Mouse (Mus musculus) kidney, adult 2 months (tissue): ENCODE data around the gene Mindy2. TPM values are rescaled to one million over a fixed set of nuclear protein-coding genes. Genes with fewer than 3 reads are reported as not detected.
A peak's percentile ranks its signal among the peaks of the same experiment; 100 is the strongest.

ENCODE experiments used
- DNase-seq: peaks from one replicate; pipeline ENCODE4 v3.0.0; 2021
- H3K27ac ChIP-seq: fragments of 200-500 bp; 2 replicates; pipeline ENCODE4 v1.5.1; 2012; ENCODE audit warnings: low read depth, low read length, control low read depth, inconsistent platforms; ENCODE audit not compliant: insufficient read depth
- H3K27me3 ChIP-seq: fragments of 200-500 bp; replicated peaks from 2 replicates; pipeline ENCODE4 v1.6.1; 2012; ENCODE audit warnings: mild to moderate bottlenecking, moderate library complexity, low read length, inconsistent platforms; ENCODE audit not compliant: control insufficient read depth, insufficient read depth
- H3K36me3 ChIP-seq: fragments of 200-500 bp; 2 replicates; pipeline ENCODE4 v1.6.1; 2012; ENCODE audit warnings: mild to moderate bottlenecking, moderate library complexity, low read length, inconsistent platforms; ENCODE audit not compliant: control insufficient read depth, insufficient read depth
- H3K4me1 ChIP-seq: fragments of 200-500 bp; 2 replicates; pipeline ENCODE4 v1.6.1; 2011; ENCODE audit warnings: low read length; ENCODE audit not compliant: control insufficient read depth, insufficient read depth
- H3K4me3 ChIP-seq: fragments of 200-500 bp; 2 replicates; pipeline ENCODE4 v1.5.1; 2011; ENCODE audit warnings: mild to moderate bottlenecking, low read depth, low read length, control low read depth; ENCODE audit not compliant: insufficient read depth
- CTCF ChIP-seq: fragments of 200-500 bp; conservative IDR thresholded peaks from 2 replicates; pipeline ENCODE4 v1.5.1; 2011; ENCODE audit warnings: low read depth, mild to moderate bottlenecking, control low read depth, low read length, moderate library complexity, mixed read lengths; ENCODE audit not compliant: insufficient read depth, insufficient read length
- POLR2A ChIP-seq: fragments of 200-500 bp; IDR thresholded peaks from one replicate; pipeline ENCODE4 v1.6.1; 2011; ENCODE audit warnings: low read depth, low read length, control low read depth
- WGBS: fragments of 180-500 bp; shearing (Covaris S2); methylation state at CpG from one replicate; pipeline ENCODE4 v1.1.7; 2018; 5-methylcytosine and 5-hydroxymethylcytosine counted together
- polyA plus RNA-seq: library from polyadenylated mRNA; depleted of rRNA; stranded (reverse); fragments of >200 nt; gene quantifications from 2 replicates; pipeline ENCODE4 v1.2.3, GENCODE M21; 2012

Gene Mindy2
- polyA plus RNA-seq, 1 experiment: 10.0 TPM

DNA sequence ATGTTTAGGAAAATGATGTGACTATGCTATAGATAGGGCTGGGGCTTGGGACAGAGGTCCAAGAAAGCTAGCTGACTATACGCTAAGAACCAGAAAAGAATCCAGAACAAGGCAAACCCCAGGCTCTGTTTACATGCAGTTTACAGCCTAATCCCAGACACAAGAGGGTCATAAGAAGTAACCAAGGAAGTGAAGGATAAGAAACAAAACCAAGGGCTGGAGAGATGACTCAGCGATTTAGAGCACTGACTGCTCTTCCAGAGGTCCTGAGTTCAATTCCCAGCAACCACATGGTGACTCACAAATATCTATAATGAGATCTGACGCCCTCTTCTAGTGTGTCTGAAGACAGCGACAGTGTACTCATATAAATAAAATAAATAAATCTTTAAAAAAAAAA lies 18.1 kb upstream of the Mindy2 start:
- 80% methylated on average over 4 of the region's 4 CpGs for WGBS
- H3K4me3 ChIP-seq: no peak overlapping the region
- H3K36me3 ChIP-seq: no peaks in the 10 kb centered on the region
- DNase-seq: no peak
- H3K4me1 ChIP-seq: no peaks in the 10 kb centered on the region; the same call in 1 of the 2 replicates
- H3K27ac ChIP-seq: no peak overlapping the region
- H3K27me3 ChIP-seq: no peaks in the 10 kb centered on the region
- TF ChIP-seq CTCF (no peak), POLR2A (no peak)

DNA sequence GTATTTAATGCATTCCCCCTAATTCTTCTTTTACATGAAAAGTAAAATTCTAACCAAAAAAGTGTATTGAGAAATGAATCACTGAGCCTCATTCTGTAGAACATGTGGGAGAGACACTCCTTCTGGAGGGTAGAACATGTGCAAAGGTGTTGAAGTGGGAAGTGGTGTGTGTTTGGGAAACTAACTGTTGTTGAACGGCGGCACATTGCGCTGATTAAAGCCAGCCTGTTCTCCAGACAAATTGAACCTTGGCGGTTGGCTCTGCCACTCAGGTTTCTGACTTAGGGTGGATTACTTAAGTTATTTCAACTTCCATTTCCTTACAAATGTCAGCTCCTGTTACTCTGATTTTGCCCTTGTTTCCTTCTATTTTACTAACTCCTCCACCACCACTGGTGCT lies 16.7 kb upstream of the Mindy2 start:
- Histone ChIP-seq H3K27me3 (no peaks in the 10 kb centered on the region), H3K36me3 (no peaks in the 10 kb centered on the region), H3K27ac (no peak overlapping the region), H3K4me1 (no peaks in the 10 kb centered on the region; the same call in 1 of the 2 replicates), H3K4me3 (no peak overlapping the region)
- 88% methylated on average over 4 of the region's 4 CpGs for WGBS
- no peak for TF ChIP-seq CTCF
- TF ChIP-seq POLR2A: no peak
- DNase-seq: no peak

DNA sequence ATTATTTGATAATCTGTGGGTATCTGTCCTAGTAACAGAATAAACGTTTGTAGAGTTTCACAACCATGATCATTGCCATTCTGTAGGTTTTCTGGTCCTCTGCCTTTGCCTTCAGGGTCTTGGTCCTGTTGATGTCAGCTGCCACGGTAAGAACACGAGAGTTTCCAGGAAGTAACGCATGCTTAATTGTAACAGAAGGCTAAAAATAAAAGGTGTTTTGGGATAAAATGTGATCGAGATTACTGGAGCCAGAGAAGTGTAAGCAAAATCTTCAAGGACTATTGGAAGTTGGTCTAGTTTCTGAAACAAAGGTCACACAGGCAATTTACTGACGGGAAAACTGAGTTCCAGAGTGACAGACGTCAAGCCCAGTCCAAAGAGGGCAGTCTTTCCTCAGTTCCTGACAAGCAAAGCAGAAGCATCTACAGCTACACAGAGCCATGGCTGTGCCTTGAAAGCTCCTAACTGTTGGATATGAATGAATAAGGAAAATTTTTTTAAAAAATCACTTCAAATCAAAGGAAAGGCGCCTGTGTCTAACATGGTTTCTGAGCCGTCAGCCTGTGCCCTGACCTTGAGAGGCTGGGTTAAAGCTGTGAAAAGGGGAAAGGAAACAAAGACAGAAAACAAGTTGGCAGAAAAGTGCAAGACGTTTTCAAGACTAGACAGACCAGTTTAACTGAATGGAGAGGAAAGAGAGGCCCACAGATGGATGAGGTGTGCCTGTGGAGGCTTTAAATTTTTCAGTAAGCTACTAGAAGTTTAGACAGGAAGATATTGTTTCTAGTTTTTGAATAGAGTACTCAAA lies 15.0 kb upstream of the Mindy2 start:
- Histone ChIP-seq H3K27ac (no peak overlapping the region), H3K4me1 (peaks cover under 1% of the 10 kb centered on the region; the same call in 1 of the 2 replicates), H3K27me3 (no peaks in the 10 kb centered on the region), H3K36me3 (no peaks in the 10 kb centered on the region), H3K4me3 (no peak overlapping the region)
- DNase-seq: peak; percentile 72
- WGBS: 22% methylated on average over 10 of the region's 10 CpGs
- TF ChIP-seq POLR2A: no peak
- TF ChIP-seq CTCF: peak; percentile 80

DNA sequence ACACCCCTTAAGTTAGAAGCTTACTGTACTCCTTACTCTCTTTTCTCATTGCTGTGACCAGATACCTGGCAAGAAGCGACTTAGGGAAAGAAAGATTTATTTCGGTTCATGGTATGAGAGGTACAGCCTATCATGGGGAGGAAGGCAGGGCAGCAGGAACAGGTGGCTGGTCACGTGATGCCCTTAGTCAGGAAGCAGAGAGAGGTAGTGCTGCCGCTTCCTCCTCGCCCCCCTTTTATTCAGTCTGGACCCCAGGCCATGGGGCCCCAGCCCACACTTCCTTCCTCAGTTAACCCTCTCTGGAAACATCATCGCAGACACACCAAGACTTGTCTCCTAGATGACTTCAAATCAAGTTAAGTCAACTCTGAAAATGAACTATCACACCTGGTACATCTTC lies 14.3 kb upstream of the Mindy2 start:
- Histone ChIP-seq H3K4me3 (no peak overlapping the region), H3K27ac (no peak overlapping the region), H3K27me3 (no peaks in the 10 kb centered on the region), H3K36me3 (no peaks in the 10 kb centered on the region), H3K4me1 (peaks cover 6% of the 10 kb centered on the region; the same call in 1 of the 2 replicates)
- 71% methylated on average over 6 of the region's 6 CpGs for WGBS
- DNase-seq: no peak
- no peak for TF ChIP-seq CTCF
- TF ChIP-seq POLR2A: no peak

DNA sequence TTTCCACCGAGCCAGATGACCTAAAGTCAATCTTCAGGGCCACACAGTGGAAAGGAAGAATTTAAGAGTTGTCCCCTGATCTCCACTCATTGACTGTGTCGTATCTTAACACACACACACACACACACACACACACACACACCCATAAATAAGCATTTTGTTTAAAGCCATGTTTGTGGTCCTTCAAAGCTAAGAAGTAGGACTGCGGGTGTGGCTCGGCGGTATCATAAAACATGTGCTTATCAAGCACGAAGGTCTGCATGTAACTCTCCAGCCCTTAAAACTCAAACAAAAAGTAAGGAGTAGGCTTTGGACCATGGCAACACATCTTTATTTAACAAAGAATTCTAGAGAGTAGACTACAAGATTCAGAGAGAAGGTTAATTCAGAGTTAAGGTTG lies 13.4 kb upstream of the Mindy2 start:
- 89% methylated on average over 6 of the region's 6 CpGs for WGBS
- Histone ChIP-seq H3K27ac (no peak overlapping the region), H3K4me1 (peaks cover 6% of the 10 kb centered on the region; the same call in 1 of the 2 replicates), H3K4me3 (no peak overlapping the region), H3K36me3 (no peaks in the 10 kb centered on the region), H3K27me3 (no peaks in the 10 kb centered on the region)
- DNase-seq: no peak
- no peak for TF ChIP-seq POLR2A
- TF ChIP-seq CTCF: no peak

DNA sequence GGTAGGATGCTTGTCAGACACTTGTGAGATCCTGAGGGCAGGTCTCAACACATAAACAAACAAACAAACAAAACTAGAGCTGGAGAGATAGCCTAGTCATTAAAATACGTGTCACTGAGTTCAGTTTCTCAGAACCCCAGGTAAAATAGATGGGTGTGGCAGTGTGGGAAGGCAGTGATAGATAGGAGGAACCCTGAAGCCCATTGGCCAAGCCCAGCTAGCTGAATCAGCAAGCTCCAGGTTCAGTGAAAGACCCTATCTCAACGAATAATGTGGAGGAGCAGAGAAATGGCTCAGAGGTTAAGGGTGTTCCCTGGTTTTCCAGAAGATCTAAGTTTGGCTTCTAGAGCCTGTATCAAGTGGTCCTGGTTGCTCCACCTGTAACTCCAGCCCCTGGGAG lies 12.2 kb upstream of the Mindy2 start:
- Histone ChIP-seq H3K27me3 (no peaks in the 10 kb centered on the region), H3K4me3 (no peak overlapping the region), H3K36me3 (no peaks in the 10 kb centered on the region), H3K27ac (no peak overlapping the region), H3K4me1 (peaks cover 6% of the 10 kb centered on the region; the same call in 1 of the 2 replicates)
- WGBS: 64% methylated on average over 2 of the region's 2 CpGs
- TF ChIP-seq POLR2A (no peak), CTCF (no peak)
- DNase-seq: no peak

DNA sequence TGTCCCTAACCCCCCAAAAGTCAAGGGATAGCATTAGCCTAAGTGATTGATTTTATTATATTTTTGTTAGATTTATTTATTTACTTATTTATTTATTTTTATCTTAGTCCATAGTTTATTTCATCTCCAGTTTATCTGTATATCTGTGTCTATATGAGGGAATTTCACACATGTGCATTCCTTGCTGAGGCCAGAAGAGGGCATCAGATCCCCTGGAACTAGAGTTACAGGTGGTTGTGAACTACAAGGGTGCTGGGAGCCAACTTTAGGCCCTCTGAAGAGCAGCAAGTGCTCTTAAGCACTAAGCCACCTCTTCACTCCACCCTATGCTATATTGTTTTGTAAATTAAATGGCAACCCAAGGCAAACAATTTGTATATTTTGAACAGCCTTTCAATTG lies 11.1 kb upstream of the Mindy2 start:
- DNase-seq: no peak
- H3K36me3 ChIP-seq: no peaks in the 10 kb centered on the region
- peak; percentile 26; the same call in 1 of the 2 replicates for TF ChIP-seq CTCF
- no peak for TF ChIP-seq POLR2A
- H3K27ac ChIP-seq: no peak overlapping the region
- no peak overlapping the region for H3K4me3 ChIP-seq
- H3K27me3 ChIP-seq: no peaks in the 10 kb centered on the region
- H3K4me1 ChIP-seq: peaks cover 6% of the 10 kb centered on the region; the same call in 1 of the 2 replicates
